Mouse (Mus musculus): ENCODE measurements at regions not wholly inside any gene's neighbourhood (a gene's known extent, or its start where the extent isn't known, plus 50 kb on each side); places are given as distances from the start of the nearest gene placed in this dataset.

DNA sequence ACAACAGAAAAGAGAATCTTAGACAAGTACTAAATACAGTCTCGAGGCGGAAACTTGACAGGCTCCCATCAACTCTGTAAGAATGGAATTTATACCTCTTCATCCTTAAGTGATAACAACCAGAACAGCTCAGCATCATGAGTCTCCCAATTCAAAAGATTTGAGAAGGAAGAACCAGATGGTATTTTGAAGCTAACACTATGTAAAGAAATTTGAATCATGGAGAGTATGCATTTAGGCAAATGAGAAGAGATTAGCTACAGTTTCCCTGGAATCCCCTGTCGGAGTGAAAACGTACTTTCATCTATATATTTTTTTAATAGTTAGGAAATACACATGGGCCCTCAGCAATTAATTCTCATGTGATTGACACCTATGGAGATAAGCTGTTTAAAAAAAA is 140.9 kb downstream of the Nrip1 start:
- Histone ChIP-seq H3K4me3 (ENCODE audit: low read depth, low read length) (no peak overlapping the region), H3K27ac (ENCODE audit: insufficient read depth, low read depth, low read length) (no peak overlapping the region), H3K36me3 (ENCODE audit: control insufficient read depth, insufficient read depth, low read length) (no peaks in the 10 kb centered on the region), H3K4me1 (ENCODE audit: control insufficient read depth, insufficient read depth, insufficient read length, low read length) (no peaks in the 10 kb centered on the region), H3K27me3 (ENCODE audit: control insufficient read depth, insufficient read depth, low read length) (no peaks in the 10 kb centered on the region)
- 87% methylated on average over 4 of the region's 4 CpGs for WGBS
- TF ChIP-seq POLR2A (IDR thresholded peaks at IDR 0.05; ENCODE audit: low read depth, low read length): no peak
- TF ChIP-seq CTCF (IDR thresholded peaks at IDR 0.05; ENCODE audit: extremely low read depth, insufficient read length, insufficient replicate concordance, low read depth, low read length): no peak

DNA sequence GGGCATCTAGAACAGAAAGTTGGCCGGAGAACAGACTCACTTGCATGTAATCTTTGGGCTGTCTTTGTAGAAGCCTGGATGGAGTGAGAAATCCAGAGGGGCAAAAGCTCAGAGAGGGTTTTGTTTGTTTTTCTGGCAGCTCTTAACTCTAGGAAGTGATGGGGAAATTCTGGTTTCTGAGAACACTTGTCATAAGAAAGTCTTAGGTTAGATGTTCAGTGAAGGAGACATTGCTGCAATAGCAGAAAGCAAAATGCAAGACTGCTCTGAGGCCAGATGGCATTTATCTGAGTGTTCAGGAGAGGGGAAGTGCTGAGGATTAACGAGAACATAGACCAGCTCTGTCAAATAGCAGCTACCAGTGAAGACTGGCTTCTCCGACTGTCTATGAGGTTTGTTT is 141.5 kb downstream of the Nrip1 start:
- Histone ChIP-seq H3K27ac (ENCODE audit: insufficient read depth, low read depth, low read length) (no peak overlapping the region), H3K27me3 (ENCODE audit: control insufficient read depth, insufficient read depth, low read length) (no peaks in the 10 kb centered on the region), H3K36me3 (ENCODE audit: control insufficient read depth, insufficient read depth, low read length) (no peaks in the 10 kb centered on the region), H3K4me1 (ENCODE audit: control insufficient read depth, insufficient read depth, insufficient read length, low read length) (peaks cover under 1% of the 10 kb centered on the region; the same call in 1 of the 2 replicates), H3K4me3 (ENCODE audit: low read depth, low read length) (no peak overlapping the region)
- WGBS: 44% methylated on average over 3 of the region's 3 CpGs
- TF ChIP-seq CTCF (IDR thresholded peaks at IDR 0.05; ENCODE audit: extremely low read depth, insufficient read length, insufficient replicate concordance, low read depth, low read length) (no peak), POLR2A (IDR thresholded peaks at IDR 0.05; ENCODE audit: low read depth, low read length) (no peak)

DNA sequence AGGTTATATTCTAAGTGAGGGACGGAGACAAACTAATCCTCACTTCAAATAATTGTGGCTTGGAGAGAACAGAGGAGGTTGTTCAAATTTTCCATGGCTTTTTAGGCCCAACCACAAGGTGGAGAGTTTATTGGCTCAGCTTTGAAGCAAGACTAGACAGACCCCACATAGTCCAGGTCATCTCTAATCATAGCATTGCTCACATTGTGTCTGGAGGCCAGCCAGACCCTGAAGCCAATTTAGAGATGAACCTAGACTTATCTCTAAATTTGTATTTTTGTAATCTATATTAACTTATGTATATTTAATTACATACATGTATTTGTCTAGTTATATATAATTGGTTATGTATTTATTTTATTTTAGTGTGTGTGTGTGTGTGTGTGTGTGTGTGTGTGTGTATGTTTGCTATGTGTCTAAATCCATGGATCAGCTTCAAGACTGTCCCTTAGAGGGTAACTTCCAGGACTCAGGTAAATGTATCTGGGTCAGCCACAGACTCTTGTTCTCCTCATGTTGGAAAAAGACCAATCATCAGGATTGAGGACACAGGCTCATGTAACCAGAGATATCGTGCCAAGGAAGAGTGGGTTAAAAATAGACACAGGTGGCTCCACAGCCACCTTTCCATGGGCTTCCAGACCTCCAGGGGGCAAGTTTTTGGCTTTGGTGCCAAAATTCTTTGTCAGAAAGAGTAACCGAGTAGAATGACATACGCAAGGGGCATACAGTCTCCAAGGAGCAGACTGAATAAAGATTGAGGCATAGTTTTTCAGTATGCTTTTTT is 142.9 kb downstream of the Nrip1 start:
- H3K27me3 ChIP-seq (ENCODE audit: control insufficient read depth, insufficient read depth, low read length): no peaks in the 10 kb centered on the region
- WGBS: 96% methylated on average over 4 of the region's 4 CpGs
- H3K27ac ChIP-seq (ENCODE audit: insufficient read depth, low read depth, low read length): no peak overlapping the region
- H3K4me1 ChIP-seq (ENCODE audit: control insufficient read depth, insufficient read depth, insufficient read length, low read length): peaks cover 9% of the 10 kb centered on the region; the same call in 1 of the 2 replicates
- H3K36me3 ChIP-seq (ENCODE audit: control insufficient read depth, insufficient read depth, low read length): no peaks in the 10 kb centered on the region
- H3K4me3 ChIP-seq (ENCODE audit: low read depth, low read length): no peak overlapping the region
- no peak for TF ChIP-seq POLR2A (IDR thresholded peaks at IDR 0.05; ENCODE audit: low read depth, low read length)
- TF ChIP-seq CTCF (IDR thresholded peaks at IDR 0.05; ENCODE audit: extremely low read depth, insufficient read length, insufficient replicate concordance, low read depth, low read length): no peak

- Histone ChIP-seq H3K27me3 (ENCODE audit: control insufficient read depth, insufficient read depth, low read length) (no peaks in the 10 kb centered on the region), H3K4me3 (ENCODE audit: low read depth, low read length) (no peak overlapping the region), H3K36me3 (ENCODE audit: control insufficient read depth, insufficient read depth, low read length) (no peaks in the 10 kb centered on the region), H3K4me1 (ENCODE audit: control insufficient read depth, insufficient read depth, insufficient read length, low read length) (peaks cover 21% of the 10 kb centered on the region; the same call in 1 of the 2 replicates), H3K27ac (ENCODE audit: insufficient read depth, low read depth, low read length) (no peak overlapping the region)
- no peak for TF ChIP-seq POLR2A (IDR thresholded peaks at IDR 0.05; ENCODE audit: low read depth, low read length)
- TF ChIP-seq CTCF (IDR thresholded peaks at IDR 0.05; ENCODE audit: extremely low read depth, insufficient read length, insufficient replicate concordance, low read depth, low read length): no peak
- 75% methylated on average over 4 of the region's 4 CpGs for WGBS
Observed at GRCm38 (mm10) chr16:76228451-76228850, 145.2 kb downstream of the Nrip1 start.

- Histone ChIP-seq H3K27me3 (ENCODE audit: control insufficient read depth, insufficient read depth, low read length) (no peaks in the 10 kb centered on the region), H3K27ac (ENCODE audit: insufficient read depth, low read depth, low read length) (peak overlapping the region; percentile 5; the same call in 1 of the 2 replicates), H3K4me3 (ENCODE audit: low read depth, low read length) (no peak overlapping the region), H3K36me3 (ENCODE audit: control insufficient read depth, insufficient read depth, low read length) (no peaks in the 10 kb centered on the region), H3K4me1 (ENCODE audit: control insufficient read depth, insufficient read depth, insufficient read length, low read length) (peaks cover 30% of the 10 kb centered on the region; the same call in 1 of the 2 replicates)
- 56% methylated on average over 7 of the region's 7 CpGs for WGBS
- TF ChIP-seq POLR2A (IDR thresholded peaks at IDR 0.05; ENCODE audit: low read depth, low read length): no peak
Observed at GRCm38 (mm10) chr16:76226446-76226845, 147.2 kb downstream of the Nrip1 start.

GRCm38 (mm10) chr16:76225587-76226226 is 147.9 kb downstream of the Nrip1 start:
- peaks cover 30% of the 10 kb centered on the region; the same call in 1 of the 2 replicates for H3K4me1 ChIP-seq (ENCODE audit: control insufficient read depth, insufficient read depth, insufficient read length, low read length)
- H3K36me3 ChIP-seq (ENCODE audit: control insufficient read depth, insufficient read depth, low read length): no peaks in the 10 kb centered on the region
- 12% methylated on average over 12 of the region's 12 CpGs for WGBS
- peak overlapping the region; percentile 99 for H3K27ac ChIP-seq (ENCODE audit: insufficient read depth, low read depth, low read length)
- TF ChIP-seq CTCF (IDR thresholded peaks at IDR 0.05; ENCODE audit: extremely low read depth, insufficient read length, insufficient replicate concordance, low read depth, low read length) (no peak), POLR2A (IDR thresholded peaks at IDR 0.05; ENCODE audit: low read depth, low read length) (no peak)
- H3K27me3 ChIP-seq (ENCODE audit: control insufficient read depth, insufficient read depth, low read length): no peaks in the 10 kb centered on the region
- no peak overlapping the region for H3K4me3 ChIP-seq (ENCODE audit: low read depth, low read length)

- H3K4me1 ChIP-seq (ENCODE audit: control insufficient read depth, insufficient read depth, insufficient read length, low read length): peaks cover 30% of the 10 kb centered on the region; the same call in 1 of the 2 replicates
- no peaks in the 10 kb centered on the region for H3K27me3 ChIP-seq (ENCODE audit: control insufficient read depth, insufficient read depth, low read length)
- no peaks in the 10 kb centered on the region for H3K36me3 ChIP-seq (ENCODE audit: control insufficient read depth, insufficient read depth, low read length)
- 13% methylated on average over 9 of the region's 9 CpGs for WGBS
- peak overlapping the region; percentile 92 for H3K27ac ChIP-seq (ENCODE audit: insufficient read depth, low read depth, low read length)
- H3K4me3 ChIP-seq (ENCODE audit: low read depth, low read length): no peak overlapping the region
- TF ChIP-seq POLR2A (IDR thresholded peaks at IDR 0.05; ENCODE audit: low read depth, low read length): no peak
- no peak for TF ChIP-seq CTCF (IDR thresholded peaks at IDR 0.05; ENCODE audit: extremely low read depth, insufficient read length, insufficient replicate concordance, low read depth, low read length)
Observed at GRCm38 (mm10) chr16:76224901-76225586, 148.6 kb downstream of the Nrip1 start.
